Comparison of ENCODE assay signal across 8 mouse cellular contexts in the genomic region with DNA sequence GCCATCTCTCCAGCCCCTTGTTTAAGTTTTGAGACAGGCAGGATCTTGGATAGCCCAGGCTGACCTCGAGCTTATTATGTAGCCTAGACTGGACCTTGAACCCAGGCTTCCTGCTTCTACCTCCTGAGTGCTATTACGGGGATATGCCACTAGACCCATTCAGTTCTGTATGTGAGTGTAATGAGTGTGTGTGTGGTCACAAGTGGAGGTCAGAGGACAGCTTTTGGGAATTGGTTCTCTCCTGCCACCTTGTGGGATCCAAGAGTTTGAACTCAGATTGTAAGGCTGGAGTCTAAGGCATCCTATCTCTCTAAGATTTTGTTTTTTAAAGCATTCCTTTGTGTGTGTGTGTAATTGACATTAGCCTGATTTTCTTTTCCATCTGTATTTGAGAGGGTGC. TPM values are rescaled to one million over a fixed set of nuclear protein-coding genes. Genes with fewer than 3 reads are reported as not detected.
DNase-seq lines count a peak whose midpoint lies in the region; ATAC-seq and TF ChIP-seq lines count a peak whose summit lies in the region.
"Had no signal": no experiment of that assay in that cellular context is flagged by ENCODE, and none has a peak within 500 bp of the region (broad histone marks: within the 10 kb centered on the region; RNA-seq: fewer than 3 reads in every experiment).

No protein-coding gene starts in this region.

- H3K4me1 ChIP-seq in heart, embryonic 10.5 days, result peaks cover 67% of the 10 kb centered on the region

- 44% methylated on average over 2 of the region's 2 CpGs for WGBS in heart, embryonic 10.5 days

- ATAC-seq in Patski, result no peak

- no peaks in the 10 kb centered on the region for H3K9me3 ChIP-seq in heart, embryonic 10.5 days
- H3K9me3 ChIP-seq: limb, embryonic 13.5 days had no signal

- DNase-seq in heart, postnatal 4 days, result peak; percentile 43
- no peak for DNase-seq in heart, embryonic 10.5 days (ENCODE audit: low spot score)
- DNase-seq in A20 (ENCODE audit: low read depth, low spot score) (peak; percentile 36), Patski (ENCODE audit: low read depth, low spot score) (no peak)
- DNase-seq in kidney, postnatal 36 days, result peak; percentile 57 to 61
- no peak for DNase-seq in natural killer cell, adult 2 months (ENCODE audit: low spot score in 2 of 2)
- DNase-seq in frontal cortex, adult 2 months (ENCODE audit: extremely low spot score in 1 of 2, low spot score in 1 of 2), result no peak

- in situ Hi-C loops in Patski (cut with MboI; ENCODE audit: low pct_unique_long_range_greater_than_20kb), result loop anchor here (5.0 kb wide), 1 partner anchor 266 kb away; no protein-coding TSS in a partner anchor

- no peak overlapping the region for H3K4me3 ChIP-seq in heart, embryonic 10.5 days
- H3K4me3 ChIP-seq: limb, embryonic 13.5 days had no signal

- no peaks in the 10 kb centered on the region for H3K27me3 ChIP-seq in heart, embryonic 10.5 days (ENCODE audit: insufficient read depth, poor library complexity, severe bottlenecking)
- H3K27me3 ChIP-seq in Patski, result no peaks in the 10 kb centered on the region
- H3K27me3 ChIP-seq: limb, embryonic 13.5 days had no signal

- H3K36me3 ChIP-seq in heart, embryonic 10.5 days, result no peaks in the 10 kb centered on the region
- H3K36me3 ChIP-seq: limb, embryonic 13.5 days had no signal

- POLR2A ChIA-PET in Patski (lab: Charles Lee), result interaction anchor here (0.6 kb wide), 2 partner anchors 89 to 244 kb away, joined by 4 read pairs; no protein-coding TSS in a partner anchor

- no peak overlapping the region for H3K27ac ChIP-seq in heart, embryonic 10.5 days
- H3K27ac ChIP-seq: limb, embryonic 13.5 days had no signal

- CTCF ChIA-PET in Patski (lab: Charles Lee), result interaction anchor here (1.0 to 2.2 kb wide), 6 partner anchors 128 to 283 kb away, joined by 3 to 6 read pairs (median 3); no protein-coding TSS in a partner anchor

- peak; percentile 62 for TF ChIP-seq CTCF in Patski (IDR thresholded peaks at IDR 0.05)

RNA-seq across cellular contexts. Expression of gene Lyrm9, which starts 2.0 kb away (rescaled TPM):
- 10 to 100 TPM; 33.0 to 34.3 TPM for total RNA-seq in heart, postnatal 4 days (2021)
- 25.9 and 36.8 TPM in 2 replicates for polyA plus RNA-seq in heart, embryonic 10.5 days (2016; fragmentation: Nextera tagmentation; extraction: Ambion mirVana)
- polyA plus RNA-seq in Patski (2021), result 15.2 TPM
- polyA plus RNA-seq in frontal cortex, adult 2 months (2012; rRNA removed), result 18.5 and 24.1 TPM in 2 replicates

Comparison
In these comparisons a context has a peak if more than half of its experiments do, and no peak if none do; other contexts are left out.
1. DNase-seq: peak in heart, postnatal 4 days (single experiment), A20 (single experiment) and kidney, postnatal 36 days (2 of 2); none in heart, embryonic 10.5 days (single experiment), Patski (single experiment), natural killer cell, adult 2 months (0 of 2) and frontal cortex, adult 2 months (0 of 2).